In genomic region chr17:67866541-67867241, GRCm38 (mm10) we compare ENCODE assay signal across 11 mouse cellular contexts.
DNase-seq lines count a peak whose midpoint lies in the region; ATAC-seq and TF ChIP-seq lines count a peak whose summit lies in the region.
"Had no signal": no experiment of that assay in that cellular context is flagged by ENCODE, and none has a peak within 500 bp of the region (broad histone marks: within the 10 kb centered on the region; RNA-seq: fewer than 3 reads in every experiment).

No protein-coding gene starts in this region.

- peaks cover 28% of the 10 kb centered on the region for H3K36me3 ChIP-seq in kidney, embryonic 16.5 days (ENCODE audit: insufficient read depth, low read length)
- H3K36me3 ChIP-seq in limb, embryonic 14.5 days (ENCODE audit: control insufficient read depth, insufficient read depth, low read length), result peaks cover 47% of the 10 kb centered on the region
- H3K36me3 ChIP-seq in midbrain, embryonic 15.5 days (replicated peaks), result no peaks in the 10 kb centered on the region
- no peaks in the 10 kb centered on the region for H3K36me3 ChIP-seq in forebrain, embryonic 16.5 days (ENCODE audit: control insufficient read depth, insufficient read depth)

- no peak for DNase-seq in kidney, adult 11 months
- DNase-seq in embryo, embryonic 11.5 days (ENCODE audit: low read depth, low spot score), result peak; percentile 45
- DNase-seq in heart, adult 8-10 months (ENCODE audit: low spot score), result peak; percentile 40
- DNase-seq in limb, embryonic 14.5 days (ENCODE audit: low spot score), result peak; percentile 86
- DNase-seq in right cerebral cortex, adult 18-20 months, result no peak
- DNase-seq: adrenal gland, postnatal 10 days; cerebellum, postnatal 10 days had no signal

- TF ChIP-seq POLR2A in limb, embryonic 14.5 days (IDR thresholded peaks at IDR 0.05; ENCODE audit: borderline replicate concordance, extremely low read depth, insufficient read depth, insufficient read length), result no peak

- 23% methylated on average over 20 of the region's 20 CpGs for WGBS in kidney, embryonic 16.5 days
- WGBS in limb, embryonic 14.5 days, result 10% methylated on average over 20 of the region's 20 CpGs
- WGBS in midbrain, embryonic 15.5 days, result 79% methylated on average over 20 of the region's 20 CpGs
- 59% methylated on average over 20 of the region's 20 CpGs for WGBS in forebrain, embryonic 16.5 days

- peak overlapping the region; percentile 17; the same call in 1 of the 2 replicates for H3K9ac ChIP-seq in kidney, embryonic 16.5 days (replicated peaks; ENCODE audit: low read length)
- H3K9ac ChIP-seq in limb, embryonic 14.5 days (ENCODE audit: low read depth, low read length, severe bottlenecking), result peak overlapping the region; percentile 29; the same call in 1 of the 2 replicates
- H3K9ac ChIP-seq in midbrain, embryonic 15.5 days, result no peak overlapping the region
- no peak overlapping the region for H3K9ac ChIP-seq in forebrain, embryonic 16.5 days (replicated peaks; ENCODE audit: low read depth, low read length)

- H3K4me1 ChIP-seq in kidney, embryonic 16.5 days (ENCODE audit: insufficient read depth, low read length), result peaks cover 14% of the 10 kb centered on the region
- peaks cover 31% of the 10 kb centered on the region for H3K4me1 ChIP-seq in limb, embryonic 14.5 days (ENCODE audit: control insufficient read depth, insufficient read depth, low read length)
- no peaks in the 10 kb centered on the region for H3K4me1 ChIP-seq in midbrain, embryonic 15.5 days
- peaks cover 5% of the 10 kb centered on the region for H3K4me1 ChIP-seq in forebrain, embryonic 16.5 days (replicated peaks; ENCODE audit: control insufficient read depth, insufficient read depth, low read length)

- H3K4me3 ChIP-seq in kidney, embryonic 16.5 days (ENCODE audit: low read length), result no peak overlapping the region
- H3K4me3 ChIP-seq in limb, embryonic 14.5 days (replicated peaks; ENCODE audit: low read length), result no peak overlapping the region
- H3K4me3 ChIP-seq in midbrain, embryonic 15.5 days, result no peak overlapping the region
- no peak overlapping the region for H3K4me3 ChIP-seq in forebrain, embryonic 16.5 days (replicated peaks; ENCODE audit: low read length)

- peak overlapping the region; percentile 67 for H3K27ac ChIP-seq in kidney, embryonic 16.5 days (ENCODE audit: low read length)
- peak overlapping the region; percentile 87 for H3K27ac ChIP-seq in limb, embryonic 14.5 days (replicated peaks; ENCODE audit: low read depth, low read length)
- no peak overlapping the region for H3K27ac ChIP-seq in midbrain, embryonic 15.5 days
- H3K27ac ChIP-seq in forebrain, embryonic 16.5 days (ENCODE audit: low read length), result no peak overlapping the region

- H3K4me2 ChIP-seq in kidney, embryonic 16.5 days (replicated peaks; ENCODE audit: low read depth, low read length), result peak overlapping the region; percentile 28
- H3K4me2 ChIP-seq in limb, embryonic 14.5 days (replicated peaks; ENCODE audit: low read depth, low read length, severe bottlenecking), result no peak overlapping the region; the same call in 1 of the 2 replicates
- no peak overlapping the region for H3K4me2 ChIP-seq in midbrain, embryonic 15.5 days
- H3K4me2 ChIP-seq in forebrain, embryonic 16.5 days (ENCODE audit: low read length), result no peak overlapping the region
- H3K4me2 ChIP-seq: midbrain, embryonic 11.5 days had no signal

- no peak; the same call in 1 of the 2 replicates for ATAC-seq in kidney, embryonic 16.5 days (ENCODE audit: low FRiP score, low TSS enrichment)
- ATAC-seq in limb, embryonic 14.5 days (ENCODE audit: low FRiP score, low read depth), result peak; percentile 75; the same call in 1 of the 2 replicates
- ATAC-seq in midbrain, embryonic 15.5 days (replicated peaks), result no peak
- ATAC-seq in forebrain, embryonic 16.5 days, result no peak

- H3K9me3 ChIP-seq in kidney, embryonic 16.5 days (ENCODE audit: low read length), result peaks cover 6% of the 10 kb centered on the region; the same call in 1 of the 2 replicates
- H3K9me3 ChIP-seq in limb, embryonic 14.5 days (ENCODE audit: control insufficient read depth, low read length), result no peaks in the 10 kb centered on the region
- no peaks in the 10 kb centered on the region for H3K9me3 ChIP-seq in midbrain, embryonic 15.5 days
- no peaks in the 10 kb centered on the region for H3K9me3 ChIP-seq in forebrain, embryonic 16.5 days (ENCODE audit: control insufficient read depth, low read length)

- H3K27me3 ChIP-seq in kidney, embryonic 16.5 days (ENCODE audit: insufficient read depth, low read length), result no peaks in the 10 kb centered on the region
- H3K27me3 ChIP-seq in limb, embryonic 14.5 days (ENCODE audit: control insufficient read depth, insufficient read depth, low read length), result no peaks in the 10 kb centered on the region
- H3K27me3 ChIP-seq in midbrain, embryonic 15.5 days (replicated peaks), result no peaks in the 10 kb centered on the region
- H3K27me3 ChIP-seq in forebrain, embryonic 16.5 days (replicated peaks; ENCODE audit: control insufficient read depth, insufficient read depth, low read length), result no peaks in the 10 kb centered on the region

Comparison
In these comparisons a context has a peak if more than half of its experiments do, and no peak if none do; other contexts are left out.
1. H3K27ac ChIP-seq: peak in kidney, embryonic 16.5 days (single experiment) and limb, embryonic 14.5 days (single experiment); none in midbrain, embryonic 15.5 days (single experiment) and forebrain, embryonic 16.5 days (single experiment).
2. H3K9ac ChIP-seq: peak in kidney, embryonic 16.5 days (single experiment) and limb, embryonic 14.5 days (single experiment); none in midbrain, embryonic 15.5 days (single experiment) and forebrain, embryonic 16.5 days (single experiment).
3. DNase-seq: peak in embryo, embryonic 11.5 days (single experiment), heart, adult 8-10 months (single experiment) and limb, embryonic 14.5 days (single experiment); none in kidney, adult 11 months (single experiment) and right cerebral cortex, adult 18-20 months (single experiment).